Mouse (Mus musculus): ENCODE data around the gene Sergef. TPM values are rescaled to one million over a fixed set of nuclear protein-coding genes. Genes with fewer than 3 reads are reported as not detected.
"Not testable (repeated sequence)": the region's sequence is repeated elsewhere in the genome, so short reads cannot be mapped to it uniquely, and the experiment has no call there.

Gene Sergef
- total RNA-seq, 1 experiment: 5.4 TPM

DNA sequence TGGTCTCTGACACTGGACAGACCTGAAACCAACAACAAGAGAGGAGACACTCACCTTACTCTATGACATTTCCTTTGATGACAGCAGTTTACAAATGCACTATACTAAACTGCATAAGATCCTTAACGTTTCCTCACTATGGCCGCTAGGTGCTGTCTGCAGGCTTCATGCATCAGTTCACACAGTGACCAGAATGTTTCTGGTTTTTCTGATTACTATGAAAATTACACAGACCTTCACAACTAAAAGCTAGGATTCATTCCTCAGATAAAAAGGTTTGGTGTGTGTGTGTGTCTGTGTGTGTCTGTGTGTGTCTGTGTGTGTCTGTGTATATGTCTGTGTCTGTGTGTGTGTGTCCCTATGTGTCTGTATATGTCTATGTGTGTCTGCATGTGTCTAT is 63.7 kb downstream of the Sergef start:
- DNase-seq (ENCODE audit: low read depth, low spot score): no peak
- no peak overlapping the region for H3K4me3 ChIP-seq (ENCODE audit: insufficient read depth in 1 of 2, low read depth in 1 of 2, low read length in 2 of 2, poor library complexity in 1 of 2, severe bottlenecking in 1 of 2)
- no peak overlapping the region for H3K27ac ChIP-seq (ENCODE audit: insufficient read depth, low read depth, low read length, poor library complexity, severe bottlenecking)
- no peak overlapping the region for H3K9ac ChIP-seq (ENCODE audit: insufficient read depth, low read depth, low read length, poor library complexity, severe bottlenecking)
- no peak for TF ChIP-seq CHD2 (IDR thresholded peaks at IDR 0.05; ENCODE audit: low read depth, low read length)
- in situ Hi-C loops (cut with MboI; ENCODE audit: low sequenced_read_pairs in 2 of 2, unreplicated experiment in 2 of 2): no loop called here
- H3K36me3 ChIP-seq (ENCODE audit: control insufficient read depth, insufficient read depth, low read length, poor library complexity, severe bottlenecking): no peaks in the 10 kb centered on the region
- H3K9me3 ChIP-seq (ENCODE audit: control insufficient read depth, insufficient read depth, low read depth, low read length): no peaks in the 10 kb centered on the region
- no peaks in the 10 kb centered on the region for H3K4me1 ChIP-seq (ENCODE audit: control insufficient read depth in 2 of 2, insufficient read depth in 2 of 2, low read length in 2 of 2, poor library complexity in 1 of 2)

DNA sequence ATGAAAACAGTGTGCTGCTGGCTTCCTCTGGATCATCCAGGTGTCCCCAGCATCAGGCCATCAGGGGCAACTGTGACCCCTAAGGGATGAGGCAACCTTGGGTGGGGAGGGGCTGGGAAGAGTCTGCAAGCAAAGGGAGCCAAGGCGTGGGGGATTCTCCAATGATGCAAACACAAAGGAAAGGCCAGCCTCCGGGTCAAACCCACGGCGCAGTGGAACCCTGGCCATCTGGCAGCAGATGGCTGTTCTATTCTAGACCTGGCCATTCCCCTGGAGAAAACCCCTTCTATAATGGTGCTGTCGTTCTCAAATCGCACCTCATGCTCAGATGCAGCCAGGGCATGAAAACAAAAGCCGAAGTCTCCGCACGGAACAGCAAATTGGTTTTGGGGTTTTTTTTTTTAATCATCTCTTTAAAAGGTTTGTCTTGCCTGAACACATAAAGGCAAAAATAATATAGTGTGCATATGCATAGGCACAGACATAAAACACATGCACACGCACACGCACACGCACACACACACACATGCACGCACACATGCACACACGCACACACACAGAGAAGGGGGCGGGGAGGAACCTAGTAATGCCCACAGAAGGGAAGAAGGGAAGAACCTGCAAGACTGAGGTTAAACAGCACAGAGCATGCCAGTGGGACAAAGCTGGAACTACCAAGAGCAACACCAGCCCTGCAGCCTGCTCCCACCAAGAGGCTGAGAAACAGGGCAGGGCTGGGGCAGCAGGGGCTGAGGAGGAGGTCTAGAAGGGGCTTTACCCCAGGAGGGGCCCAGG is 66.6 kb downstream of the Sergef start:
- Histone ChIP-seq H3K9me3 (ENCODE audit: control insufficient read depth, insufficient read depth, low read depth, low read length) (no peaks in the 10 kb centered on the region), H3K36me3 (ENCODE audit: control insufficient read depth, insufficient read depth, low read length, poor library complexity, severe bottlenecking) (no peaks in the 10 kb centered on the region), H3K9ac (ENCODE audit: insufficient read depth, low read depth, low read length, poor library complexity, severe bottlenecking) (no peak overlapping the region; the same call in 1 of the 2 replicates), H3K4me3 (ENCODE audit: insufficient read depth in 1 of 2, low read depth in 1 of 2, low read length in 2 of 2, poor library complexity in 1 of 2, severe bottlenecking in 1 of 2) (no peak overlapping the region), H3K4me1 (ENCODE audit: control insufficient read depth in 2 of 2, insufficient read depth in 2 of 2, low read length in 2 of 2, poor library complexity in 1 of 2) (no peaks in the 10 kb centered on the region), H3K27ac (ENCODE audit: insufficient read depth, low read depth, low read length, poor library complexity, severe bottlenecking) (no peak overlapping the region)
- DNase-seq (ENCODE audit: low read depth, low spot score): no peak
- TF ChIP-seq MAFK (IDR thresholded peaks at IDR 0.05; ENCODE audit: insufficient read depth, low read depth, low read length) (no peak), ZC3H11A (IDR thresholded peaks at IDR 0.05; ENCODE audit: borderline replicate concordance, low read depth, low read length) (no peak), HCFC1 (IDR thresholded peaks at IDR 0.05; ENCODE audit: borderline replicate concordance, insufficient read depth, low read length) (no peak), ZNF384 (IDR thresholded peaks at IDR 0.05; ENCODE audit: low read depth, low read length) (no peak), CHD2 (IDR thresholded peaks at IDR 0.05; ENCODE audit: low read depth, low read length) (no peak)
- in situ Hi-C loops (cut with MboI; ENCODE audit: low sequenced_read_pairs in 2 of 2, unreplicated experiment in 2 of 2): loop anchor here (25.0 kb wide), 1 partner anchor 186 kb away; the partner anchor contains the start of genes Kcnc1 (in 2 of the 2) and Myod1 (in 2 of the 2)

GRCm38 (mm10) chr7:46569509-46569908 is 70.1 kb downstream of the Sergef start:
- not testable (repeated sequence) for H3K4me3 ChIP-seq (ENCODE audit: insufficient read depth in 1 of 2, low read depth in 1 of 2, low read length in 2 of 2, poor library complexity in 1 of 2, severe bottlenecking in 1 of 2); H3K9ac ChIP-seq (ENCODE audit: insufficient read depth, low read depth, low read length, poor library complexity, severe bottlenecking); H3K36me3 ChIP-seq (ENCODE audit: control insufficient read depth, insufficient read depth, low read length, poor library complexity, severe bottlenecking); H3K9me3 ChIP-seq (ENCODE audit: control insufficient read depth, insufficient read depth, low read depth, low read length); H3K27ac ChIP-seq (ENCODE audit: insufficient read depth, low read depth, low read length, poor library complexity, severe bottlenecking); H3K4me1 ChIP-seq (ENCODE audit: control insufficient read depth in 2 of 2, insufficient read depth in 2 of 2, low read length in 2 of 2, poor library complexity in 1 of 2); DNase-seq (ENCODE audit: low read depth, low spot score)
- in situ Hi-C loops (cut with MboI; ENCODE audit: low sequenced_read_pairs in 2 of 2, unreplicated experiment in 2 of 2): loop anchor here (25.0 kb wide), 1 partner anchor 182 kb away; the partner anchor contains the start of genes Kcnc1 (in 2 of the 2) and Myod1 (in 2 of the 2)

- no peak for DNase-seq (ENCODE audit: low read depth, low spot score)
- no peak overlapping the region for H3K4me3 ChIP-seq (ENCODE audit: insufficient read depth in 1 of 2, low read depth in 1 of 2, low read length in 2 of 2, poor library complexity in 1 of 2, severe bottlenecking in 1 of 2)
- H3K9me3 ChIP-seq (ENCODE audit: control insufficient read depth, insufficient read depth, low read depth, low read length): no peaks in the 10 kb centered on the region
- in situ Hi-C loops (cut with MboI; ENCODE audit: low sequenced_read_pairs in 2 of 2, unreplicated experiment in 2 of 2): loop anchor here (25.0 kb wide), 1 partner anchor 179 kb away; the partner anchor contains the start of genes Kcnc1 (in 2 of the 2) and Myod1 (in 2 of the 2)
- TF ChIP-seq ZC3H11A (IDR thresholded peaks at IDR 0.05; ENCODE audit: borderline replicate concordance, low read depth, low read length) (no peak), CHD2 (IDR thresholded peaks at IDR 0.05; ENCODE audit: low read depth, low read length) (no peak), MAFK (IDR thresholded peaks at IDR 0.05; ENCODE audit: insufficient read depth, low read depth, low read length) (no peak), ZNF384 (IDR thresholded peaks at IDR 0.05; ENCODE audit: low read depth, low read length) (no peak), HCFC1 (IDR thresholded peaks at IDR 0.05; ENCODE audit: borderline replicate concordance, insufficient read depth, low read length) (no peak)
- H3K4me1 ChIP-seq (ENCODE audit: control insufficient read depth in 2 of 2, insufficient read depth in 2 of 2, low read length in 2 of 2, poor library complexity in 1 of 2): no peaks in the 10 kb centered on the region
- H3K9ac ChIP-seq (ENCODE audit: insufficient read depth, low read depth, low read length, poor library complexity, severe bottlenecking): no peak overlapping the region
- no peaks in the 10 kb centered on the region for H3K36me3 ChIP-seq (ENCODE audit: control insufficient read depth, insufficient read depth, low read length, poor library complexity, severe bottlenecking)
- H3K27ac ChIP-seq (ENCODE audit: insufficient read depth, low read depth, low read length, poor library complexity, severe bottlenecking): no peak overlapping the region
Observed at GRCm38 (mm10) chr7:46566318-46567007, 73.1 kb downstream of the Sergef start.

Data from ES-E14 (cell line).